Mouse (Mus musculus): ENCODE data around the gene Gast.

GRCm38 (mm10) chr11:100327316-100327715 is 6.9 kb upstream of the Gast start:
- TF ChIP-seq CTCF (IDR thresholded peaks at IDR 0.05; ENCODE audit: borderline replicate concordance, extremely low read depth, insufficient read depth, insufficient read length), result no peak
- TF ChIP-seq POLR2A (IDR thresholded peaks at IDR 0.05; ENCODE audit: borderline replicate concordance, extremely low read depth, insufficient read depth, insufficient read length, poor library complexity, severe bottlenecking), result no peak
